Mouse (Mus musculus) hindbrain, embryonic 12.5 days (tissue): ENCODE data around the gene Tcp11x2. TPM values are rescaled to one million over a fixed set of nuclear protein-coding genes. Genes with fewer than 3 reads are reported as not detected.

Experiments
- polyA plus RNA-seq: library from polyadenylated mRNA; unstranded; fragments of >200 nt; fragmentation: Nextera tagmentation; extraction: Ambion mirVana; gene quantifications from 2 replicates; pipeline ENCODE4 v1.2.1, GENCODE M21; 2016

Gene Tcp11x2
- polyA plus RNA-seq, 1 experiment from 2014 or later = not detected

Other genes starting within 250 kb of the Tcp11x2 start
- not detected in 2 replicates for gene AV320801, start 199.2 kb downstream of the Tcp11x2 start, polyA plus RNA-seq
- not detected in 2 replicates for gene Nxf7, start 95.0 kb downstream of the Tcp11x2 start, polyA plus RNA-seq
- not detected in 2 replicates for gene Prame, start 66.1 kb downstream of the Tcp11x2 start, polyA plus RNA-seq
- not detected in 2 replicates for gene Tmsb15a, start 31.5 kb upstream of the Tcp11x2 start, polyA plus RNA-seq
- 11.6 and 15.6 TPM in 2 replicates for gene Armcx5, start 48.9 kb upstream of the Tcp11x2 start, polyA plus RNA-seq
- 123 and 132 TPM in 2 replicates for gene Gprasp1, start 48.9 kb upstream of the Tcp11x2 start, polyA plus RNA-seq
- gene Bhlhb9, start 103.8 kb upstream of the Tcp11x2 start, polyA plus RNA-seq = 90.7 and 92.7 TPM in 2 replicates
- 93.9 and 97.4 TPM in 2 replicates for gene Gprasp2, start 145.2 kb upstream of the Tcp11x2 start, polyA plus RNA-seq